Mouse (Mus musculus) intestine, postnatal 0 days (tissue): ENCODE results near the gene Fbxo10. TPM values are rescaled to one million over a fixed set of nuclear protein-coding genes. Genes with fewer than 3 reads are reported as not detected.
A peak's percentile ranks its signal among the peaks of the same experiment; 100 is the strongest.
"Not testable (repeated sequence)": the region's sequence is repeated elsewhere in the genome, so short reads cannot be mapped to it uniquely, and the experiment has no call there.

ENCODE experiments used
- ATAC-seq: fragments of 200-750 bp; cut with Nextera tagmentation; 2 replicates; pipeline ENCODE4 v1.8.0; 2017; ENCODE audit warnings: mild to moderate bottlenecking, moderate TSS enrichment, moderate library complexity
- H3K27ac ChIP-seq: fragments of 300-500 bp; sonication (generic); 2 replicates; pipeline ENCODE4 v1.5.1; 2014; ENCODE audit warnings: mild to moderate bottlenecking, low read depth, low read length, moderate library complexity
- H3K27me3 ChIP-seq: fragments of 300-500 bp; sonication (generic); replicated peaks from 2 replicates; pipeline ENCODE4 v1.6.1; 2014; ENCODE audit warnings: low read length, mixed read lengths; ENCODE audit not compliant: control insufficient read depth, insufficient read depth
- H3K36me3 ChIP-seq: fragments of 300-500 bp; sonication (generic); 2 replicates; pipeline ENCODE4 v1.6.1; 2014; ENCODE audit warnings: mild to moderate bottlenecking, moderate library complexity; ENCODE audit not compliant: control insufficient read depth, insufficient read depth
- H3K4me1 ChIP-seq: fragments of 300-500 bp; sonication (generic); replicated peaks from 2 replicates; pipeline ENCODE4 v1.6.1; 2014; ENCODE audit warnings: antibody characterized with exemption, low read length, mixed read lengths; ENCODE audit not compliant: control insufficient read depth, insufficient read depth
- H3K4me2 ChIP-seq: fragments of 300-500 bp; sonication (generic); replicated peaks from 2 replicates; pipeline ENCODE4 v1.6.1; 2014; ENCODE audit warnings: low read depth, mild to moderate bottlenecking, moderate library complexity
- H3K4me3 ChIP-seq: fragments of 300-500 bp; sonication (generic); 2 replicates; pipeline ENCODE4 v1.5.1; 2014; ENCODE audit warnings: low read depth, low read length
- H3K9ac ChIP-seq: fragments of 300-500 bp; sonication (generic); 2 replicates; pipeline ENCODE4 v1.6.1; 2014; ENCODE audit warnings: mild to moderate bottlenecking, low read depth, low read length
- H3K9me3 ChIP-seq: fragments of 300-500 bp; sonication (generic); 2 replicates; pipeline ENCODE4 v1.6.1; 2016; ENCODE audit warnings: mixed run types; ENCODE audit not compliant: control insufficient read depth
- CTCF ChIP-seq: sonication (generic); IDR thresholded peaks from 2 replicates; pipeline ENCODE4 v1.5.1; 2016; ENCODE audit warnings: low read depth, mild to moderate bottlenecking, control low read depth, antibody characterized with exemption, moderate library complexity
- WGBS: fragments of 180-500 bp; shearing (Covaris S2); extraction: QIAGEN DNeasy Blood & Tissue Kit; methylation state at CpG from one replicate; pipeline ENCODE4 v1.1.7; 2014; 5-methylcytosine and 5-hydroxymethylcytosine counted together
- polyA plus RNA-seq: library from polyadenylated mRNA; unstranded; fragments of >200 nt; fragmentation: Nextera tagmentation; extraction: Ambion mirVana; gene quantifications from 2 replicates; pipeline ENCODE4 v1.2.1, GENCODE M21; 2015

Gene Fbxo10
- polyA plus RNA-seq, 1 experiment from 2014 or later: 2.6 TPM

DNA sequence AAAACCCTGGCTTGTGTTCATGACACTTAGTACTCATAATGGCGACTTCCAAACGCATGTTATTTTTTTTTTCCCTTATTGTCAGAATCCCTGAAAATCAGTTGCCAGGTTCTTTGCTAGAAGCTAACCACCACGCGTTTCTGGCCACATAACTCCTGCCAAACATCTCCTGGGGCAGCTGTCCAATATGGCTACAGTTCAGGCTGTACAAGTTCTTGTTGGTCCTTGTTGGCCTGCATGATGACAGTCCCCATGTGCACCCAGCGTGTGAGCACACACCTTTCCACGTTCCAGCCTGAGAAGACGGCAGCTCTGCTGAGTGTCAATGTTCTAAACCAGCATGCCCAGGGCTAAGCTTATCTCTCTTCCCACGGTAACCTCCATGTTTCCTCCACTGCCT, 29.0 kb downstream of the Fbxo10 start:
- Histone ChIP-seq H3K27ac (no peak overlapping the region), H3K36me3 (peaks cover 12% of the 10 kb centered on the region; the same call in 1 of the 2 replicates), H3K4me3 (no peak overlapping the region), H3K4me2 (no peak overlapping the region), H3K27me3 (no peaks in the 10 kb centered on the region; the same call in 1 of the 2 replicates), H3K4me1 (no peaks in the 10 kb centered on the region), H3K9me3 (no peaks in the 10 kb centered on the region), H3K9ac (no peak overlapping the region)
- no peak for TF ChIP-seq CTCF
- no peak for ATAC-seq
- 85% methylated on average over 8 of the region's 8 CpGs for WGBS

GRCm38 (mm10) chr4:45054862-45055261, 29.5 kb downstream of the Fbxo10 start:
- no peak overlapping the region for H3K27ac ChIP-seq
- peak; percentile 71 for TF ChIP-seq CTCF
- no peaks in the 10 kb centered on the region; the same call in 1 of the 2 replicates for H3K27me3 ChIP-seq
- H3K4me2 ChIP-seq: no peak overlapping the region
- ATAC-seq: no peak
- H3K4me3 ChIP-seq: no peak overlapping the region
- no peaks in the 10 kb centered on the region for H3K4me1 ChIP-seq
- no peak overlapping the region for H3K9ac ChIP-seq
- H3K9me3 ChIP-seq: no peaks in the 10 kb centered on the region
- peaks cover 12% of the 10 kb centered on the region; the same call in 1 of the 2 replicates for H3K36me3 ChIP-seq
- 61% methylated on average over 3 of the region's 3 CpGs for WGBS

DNA sequence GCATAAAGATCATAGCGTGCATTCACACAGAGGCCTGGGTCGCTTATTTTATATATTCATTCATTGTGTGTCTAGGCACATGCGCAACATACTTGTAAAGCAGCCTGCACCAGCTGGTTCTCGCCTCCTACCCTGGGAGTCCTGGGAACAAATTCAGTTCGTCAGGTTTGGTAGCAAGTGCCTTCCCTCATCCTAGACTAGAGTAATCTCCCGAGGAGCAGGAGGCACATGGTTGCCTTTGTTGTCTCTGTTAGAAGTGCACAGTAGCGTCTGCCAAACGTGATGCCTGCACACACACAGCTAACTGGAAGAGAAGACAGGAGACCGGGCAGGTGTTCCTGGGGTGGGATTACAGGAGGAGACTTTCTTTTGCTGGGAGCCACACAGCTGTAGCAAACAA, 36.4 kb downstream of the Fbxo10 start:
- Histone ChIP-seq H3K27me3 (no peaks in the 10 kb centered on the region), H3K4me1 (no peaks in the 10 kb centered on the region), H3K27ac (no peak overlapping the region), H3K36me3 (peaks cover 9% of the 10 kb centered on the region; the same call in 1 of the 2 replicates), H3K9me3 (no peaks in the 10 kb centered on the region), H3K4me3 (no peak overlapping the region), H3K4me2 (no peak overlapping the region), H3K9ac (no peak overlapping the region)
- ATAC-seq: no peak
- no peak for TF ChIP-seq CTCF
- 83% methylated on average over 9 of the region's 9 CpGs for WGBS

DNA sequence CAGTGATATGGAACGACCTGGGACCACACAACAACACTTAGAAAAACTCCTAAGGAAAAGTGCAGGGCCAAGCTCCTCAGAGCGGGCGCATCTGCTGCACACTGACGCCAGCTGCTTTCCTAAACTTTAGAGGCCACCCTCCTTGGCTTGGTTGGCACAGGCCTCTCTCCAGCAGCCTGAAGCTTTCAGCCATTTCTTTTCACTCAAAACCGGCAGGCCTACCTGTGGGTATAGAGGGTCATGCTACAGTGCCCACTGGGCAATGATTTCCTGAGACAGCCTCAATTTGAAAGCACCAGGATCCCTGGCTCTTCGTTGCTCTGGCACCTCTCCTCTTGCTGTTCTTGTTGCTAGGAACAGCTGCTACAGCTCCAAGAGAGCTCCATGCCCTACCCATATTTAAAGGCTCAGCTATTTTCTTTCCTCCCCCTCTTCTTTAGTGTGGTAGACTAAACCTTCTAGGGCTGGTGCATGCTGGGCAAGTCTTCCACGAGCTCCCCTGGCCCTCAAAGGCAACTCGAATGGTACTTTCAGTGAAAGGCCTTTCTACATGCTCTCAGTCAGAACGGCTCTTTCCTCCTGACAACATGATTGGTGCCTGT, 37.0 kb downstream of the Fbxo10 start:
- Histone ChIP-seq H3K9me3 (no peaks in the 10 kb centered on the region), H3K9ac (no peak overlapping the region), H3K4me3 (no peak overlapping the region), H3K4me2 (no peak overlapping the region), H3K4me1 (no peaks in the 10 kb centered on the region), H3K27ac (no peak overlapping the region), H3K27me3 (no peaks in the 10 kb centered on the region), H3K36me3 (peaks cover 9% of the 10 kb centered on the region; the same call in 1 of the 2 replicates)
- no peak for TF ChIP-seq CTCF
- 87% methylated on average over 9 of the region's 9 CpGs for WGBS
- ATAC-seq: no peak

DNA sequence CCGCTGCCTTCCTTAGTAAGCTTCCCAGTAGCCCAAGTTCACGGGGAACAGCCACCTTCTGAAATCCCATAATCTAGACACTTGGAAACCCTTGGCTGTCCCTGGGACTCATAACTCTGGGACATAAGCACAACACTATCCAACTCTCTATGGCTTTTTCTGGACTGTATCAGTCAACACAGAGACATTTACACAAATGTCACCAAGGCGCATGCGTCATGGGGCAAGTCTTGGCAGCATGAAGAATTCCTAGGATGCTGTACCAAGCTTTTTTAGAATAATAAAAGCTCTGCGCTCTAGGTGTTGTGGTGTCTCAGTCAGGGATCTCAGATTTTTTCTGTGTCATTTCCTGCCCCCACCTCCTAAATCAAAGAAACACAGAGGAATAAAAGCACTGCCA, 37.7 kb downstream of the Fbxo10 start:
- Histone ChIP-seq H3K27ac (no peak overlapping the region), H3K4me3 (no peak overlapping the region), H3K9me3 (no peaks in the 10 kb centered on the region), H3K9ac (no peak overlapping the region), H3K4me1 (no peaks in the 10 kb centered on the region), H3K36me3 (peaks cover 9% of the 10 kb centered on the region; the same call in 1 of the 2 replicates), H3K27me3 (no peaks in the 10 kb centered on the region), H3K4me2 (no peak overlapping the region)
- TF ChIP-seq CTCF: no peak
- WGBS: 93% methylated on average over 5 of the region's 5 CpGs
- ATAC-seq: no peak

- no peak for TF ChIP-seq CTCF
- WGBS: 50% methylated on average over 7 of the region's 7 CpGs
Observed at GRCm38 (mm10) chr4:45040795-45041194, 43.6 kb downstream of the Fbxo10 start.

GRCm38 (mm10) chr4:45039546-45039945, 44.9 kb downstream of the Fbxo10 start:
- not testable (repeated sequence) for H3K4me2 ChIP-seq, ATAC-seq, H3K36me3 ChIP-seq, H3K27ac ChIP-seq, H3K9me3 ChIP-seq, H3K4me3 ChIP-seq, H3K9ac ChIP-seq, H3K4me1 ChIP-seq, H3K27me3 ChIP-seq
- 93% methylated on average over 7 of the region's 7 CpGs for WGBS

More at GRCm38 (mm10) chr4:45040795-45041194, 43.6 kb downstream of the Fbxo10 start:
- Histone ChIP-seq H3K36me3 (peaks cover 7% of the 10 kb centered on the region; the same call in 1 of the 2 replicates), H3K4me3 (no peak overlapping the region), H3K4me1 (no peaks in the 10 kb centered on the region), H3K9ac (no peak overlapping the region), H3K4me2 (no peak overlapping the region), H3K9me3 (no peaks in the 10 kb centered on the region), H3K27ac (no peak overlapping the region), H3K27me3 (no peaks in the 10 kb centered on the region)
- no peak for ATAC-seq
